Mouse (Mus musculus): ENCODE data around the gene Stc2.
A peak's percentile ranks its signal among the peaks of the same experiment; 100 is the strongest.

The Stc2 gene

GRCm38 (mm10) chr11:31369648-31370286 lies at the start of gene Stc2:
Gene Stc2, minus strand, starts transcription at chr11:31370074.
- DNase-seq (ENCODE audit: low spot score in 2 of 2): peak; percentile 28 to 32

- no peak for DNase-seq (ENCODE audit: low spot score in 2 of 2)
Observed at GRCm38 (mm10) chr11:31417071-31417470, 47.2 kb upstream of the Stc2 start.

GRCm38 (mm10) chr11:31412376-31412775 lies 42.5 kb upstream of the Stc2 start:
- no peak for DNase-seq (ENCODE audit: low spot score in 2 of 2)

- DNase-seq (ENCODE audit: low spot score in 2 of 2): no peak
Observed at GRCm38 (mm10) chr11:31406736-31407135, 36.9 kb upstream of the Stc2 start.

GRCm38 (mm10) chr11:31403080-31403479 lies 33.2 kb upstream of the Stc2 start:
- DNase-seq (ENCODE audit: low spot score in 2 of 2): no peak

GRCm38 (mm10) chr11:31398604-31399003 lies 28.7 kb upstream of the Stc2 start:
- DNase-seq (ENCODE audit: low spot score in 2 of 2): no peak

GRCm38 (mm10) chr11:31396638-31397417 lies 27.0 kb upstream of the Stc2 start:
- DNase-seq (ENCODE audit: low spot score in 2 of 2): no peak

- DNase-seq (ENCODE audit: low spot score in 2 of 2): no peak
Observed at GRCm38 (mm10) chr11:31394026-31394425, 24.2 kb upstream of the Stc2 start.

GRCm38 (mm10) chr11:31392340-31392739 lies 22.5 kb upstream of the Stc2 start:
- no peak for DNase-seq (ENCODE audit: low spot score in 2 of 2)

GRCm38 (mm10) chr11:31388890-31389289 lies 19.0 kb upstream of the Stc2 start:
- no peak for DNase-seq (ENCODE audit: low spot score in 2 of 2)

- no peak for DNase-seq (ENCODE audit: low spot score in 2 of 2)
Observed at GRCm38 (mm10) chr11:31387526-31387925, 17.7 kb upstream of the Stc2 start.

GRCm38 (mm10) chr11:31386571-31386970 lies 16.7 kb upstream of the Stc2 start:
- DNase-seq (ENCODE audit: low spot score in 2 of 2): no peak

GRCm38 (mm10) chr11:31383968-31384367 lies 14.1 kb upstream of the Stc2 start:
- DNase-seq (ENCODE audit: low spot score in 2 of 2): no peak

GRCm38 (mm10) chr11:31382145-31382544 lies 12.3 kb upstream of the Stc2 start:
- DNase-seq (ENCODE audit: low spot score in 2 of 2): no peak

GRCm38 (mm10) chr11:31373438-31373837 lies 3.6 kb upstream of the Stc2 start:
- no peak for DNase-seq (ENCODE audit: low spot score in 2 of 2)

GRCm38 (mm10) chr11:31372206-31372605 lies 2.3 kb upstream of the Stc2 start:
- no peak for DNase-seq (ENCODE audit: low spot score in 2 of 2)

- no peak for DNase-seq (ENCODE audit: low spot score in 2 of 2)
Observed at GRCm38 (mm10) chr11:31371256-31371838, 1.5 kb upstream of the Stc2 start.

- no peak for DNase-seq (ENCODE audit: low spot score in 2 of 2)
Observed at GRCm38 (mm10) chr11:31370436-31371230, 759 bp upstream of the Stc2 start.

- peak; percentile 51 to 53 for DNase-seq (ENCODE audit: low spot score in 2 of 2)
Observed at GRCm38 (mm10) chr11:31368965-31369647, 768 bp downstream of the Stc2 start.

GRCm38 (mm10) chr11:31368252-31368964 lies 1.5 kb downstream of the Stc2 start:
- no peak for DNase-seq (ENCODE audit: low spot score in 2 of 2)

- no peak for DNase-seq (ENCODE audit: low spot score in 2 of 2)
Observed at GRCm38 (mm10) chr11:31366827-31367226, 3.0 kb downstream of the Stc2 start.
